Mouse (Mus musculus) telencephalon, adult 2 months (tissue): ENCODE data around the gene Vmn2r37.
"Not testable (repeated sequence)": the region's sequence is repeated elsewhere in the genome, so short reads cannot be mapped to it uniquely, and the experiment has no call there.

Experiments used
- DNase-seq: peaks from one replicate; pipeline ENCODE4 v3.0.0-alpha.2; 2011; ENCODE audit warnings: low read depth, low spot score

The Vmn2r37 gene

GRCm38 (mm10) chr7:9223553-9223952, at the start of gene Vmn2r37:
Gene Vmn2r37 (minus strand): TSS chr7:9223653.
- DNase-seq, result not testable (repeated sequence)
